Mouse (Mus musculus): ENCODE results near the gene Pxn. TPM values are rescaled to one million over a fixed set of nuclear protein-coding genes. Genes with fewer than 3 reads are reported as not detected.

Pxn gene
- polyA plus RNA-seq, 1 experiment from 2014 or later = 44.2 TPM

DNA sequence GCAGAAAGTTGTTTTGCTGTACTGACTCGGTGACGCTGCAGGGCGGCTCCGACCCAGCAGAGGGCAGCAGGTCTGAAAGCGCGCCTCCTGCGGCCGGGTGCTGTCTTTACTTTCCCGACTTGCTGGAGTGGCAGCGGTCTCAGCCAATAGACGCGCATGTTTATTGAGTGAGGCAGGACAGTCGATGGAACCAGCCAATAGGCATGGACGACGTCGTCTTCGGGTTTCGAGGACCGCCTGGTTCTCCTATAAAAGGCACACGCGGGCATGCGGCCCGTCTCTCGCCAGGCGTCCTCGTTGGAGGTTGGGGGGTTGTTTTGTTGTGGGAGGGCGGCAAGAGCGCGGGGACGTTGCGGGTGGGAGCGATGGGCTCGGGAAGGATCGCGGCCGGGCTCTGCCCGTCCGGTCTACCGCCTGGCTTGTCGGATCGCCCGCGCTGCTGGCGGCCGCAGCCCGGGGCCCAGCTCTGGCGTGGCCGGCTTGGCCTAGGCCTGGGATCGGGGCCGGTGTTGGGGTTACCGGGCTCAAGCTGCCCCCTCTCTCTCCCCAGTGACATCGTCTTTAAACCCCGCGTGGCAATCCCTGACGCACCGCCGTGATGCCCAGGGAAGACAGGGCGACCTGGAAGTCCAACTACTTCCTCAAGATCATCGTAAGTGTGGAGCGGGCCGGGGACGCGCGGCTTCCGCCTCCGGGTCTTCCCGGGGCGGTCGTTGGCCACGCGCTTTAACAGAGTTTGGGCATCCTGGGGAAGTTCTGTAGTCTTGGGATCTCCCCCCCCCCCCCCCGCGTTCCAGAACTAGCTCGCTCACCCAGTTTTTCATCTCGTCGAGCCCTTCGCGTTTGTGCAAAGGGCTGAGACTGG is 53.0 kb downstream of the Pxn start, which contains the start of gene Rplp0:
TSS of gene Rplp0 (plus strand) at position 231 of the 865 bp plus-strand sequence.
- Histone ChIP-seq H3K9ac (peak within 1 kb of the TSS; percentile 99), H3K4me1 (peaks cover 24% of the 10 kb centered on the region), H3K27me3 (no peaks in the 10 kb centered on the region), H3K27ac (peak within 1 kb of the TSS; percentile 89), H3K4me2 (peak within 1 kb of the TSS; percentile 82), H3K9me3 (no peaks in the 10 kb centered on the region), H3K4me3 (peak within 1 kb of the TSS; percentile 86), H3K36me3 (peaks cover 45% of the 10 kb centered on the region)
- ATAC-seq (ENCODE audit: insufficient number of reproducible peaks, insufficient read depth, low FRiP score, low TSS enrichment, low read depth) = peak; percentile 98
- WGBS = under 1% methylated on average over 78 of the region's 78 CpGs

DNA sequence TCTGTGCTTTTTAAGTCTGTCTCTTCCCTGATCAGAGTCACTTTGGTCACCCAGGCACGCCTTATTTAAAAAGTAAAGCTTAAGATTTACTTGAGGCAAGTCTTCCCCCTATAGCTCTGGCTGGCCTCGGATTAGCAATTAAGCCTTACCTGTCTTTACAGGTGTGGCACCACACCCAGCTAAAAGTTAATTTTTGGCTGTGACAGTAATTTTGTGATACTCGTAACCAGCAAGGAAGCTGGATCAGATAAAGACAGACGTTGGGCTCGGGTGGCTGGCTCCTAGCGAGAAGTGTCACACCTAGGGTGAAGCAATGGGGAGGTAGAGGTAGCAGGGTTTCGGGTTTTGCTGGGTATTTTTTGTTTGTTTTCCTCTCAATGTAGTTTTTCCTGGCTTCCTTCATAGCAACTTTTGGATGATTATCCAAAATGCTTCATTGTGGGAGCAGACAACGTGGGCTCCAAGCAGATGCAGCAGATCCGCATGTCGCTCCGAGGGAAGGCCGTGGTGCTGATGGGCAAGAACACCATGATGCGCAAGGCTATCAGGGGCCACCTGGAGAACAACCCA is 53.9 kb downstream of the Pxn start:
- H3K4me3 ChIP-seq = peak overlapping the region; percentile 86
- H3K36me3 ChIP-seq = peaks cover 37% of the 10 kb centered on the region
- H3K4me2 ChIP-seq = peak overlapping the region; percentile 82
- H3K9ac ChIP-seq = peak overlapping the region; percentile 99
- peaks cover 29% of the 10 kb centered on the region for H3K4me1 ChIP-seq
- H3K9me3 ChIP-seq = no peaks in the 10 kb centered on the region
- H3K27ac ChIP-seq = peak overlapping the region; percentile 89
- WGBS = 34% methylated on average over 13 of the region's 13 CpGs
- ATAC-seq (ENCODE audit: insufficient number of reproducible peaks, insufficient read depth, low FRiP score, low TSS enrichment, low read depth) = no peak
- H3K27me3 ChIP-seq = no peaks in the 10 kb centered on the region

DNA sequence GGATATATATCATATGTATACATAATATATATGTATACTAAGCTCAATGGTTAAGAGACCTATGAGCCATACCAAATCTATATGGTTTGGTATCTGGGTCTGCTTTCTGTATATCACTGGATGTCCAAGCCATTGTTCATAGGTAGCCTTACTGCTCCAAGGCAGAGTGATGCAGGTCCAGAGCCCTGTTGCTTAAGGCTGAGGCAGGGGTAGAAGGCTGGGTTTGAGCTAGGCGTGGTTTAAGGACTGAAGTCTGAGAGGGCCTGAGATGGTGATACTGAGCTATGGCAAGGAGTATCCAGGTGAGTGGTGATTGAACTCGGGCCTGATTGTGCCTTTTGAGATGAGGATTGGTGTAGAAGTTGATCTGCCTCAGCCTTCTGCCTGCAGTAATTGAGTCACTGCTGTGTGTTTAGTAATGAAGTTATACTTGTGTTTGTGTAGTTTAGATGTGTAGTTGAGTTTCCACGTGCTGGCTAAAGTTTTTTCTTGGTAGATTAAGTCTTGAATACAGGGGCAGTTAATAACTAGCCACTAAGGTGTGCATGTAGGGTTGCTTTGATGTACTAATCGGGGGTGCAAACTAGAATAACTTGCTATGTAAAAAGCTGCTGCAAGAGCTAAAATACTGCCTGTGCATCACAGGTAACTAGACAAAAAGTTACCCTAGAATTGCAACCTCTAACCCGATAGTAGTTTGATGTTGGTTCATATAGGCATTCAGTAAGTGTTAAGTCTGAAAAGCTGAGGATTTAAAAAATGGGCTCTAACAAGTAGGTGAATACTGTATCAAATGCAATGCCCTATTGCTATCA is 57.5 kb downstream of the Pxn start:
- ATAC-seq (ENCODE audit: insufficient number of reproducible peaks, insufficient read depth, low FRiP score, low TSS enrichment, low read depth) = no peak
- Histone ChIP-seq H3K27me3 (no peaks in the 10 kb centered on the region), H3K4me3 (no peak overlapping the region), H3K4me2 (peak overlapping the region; percentile 83), H3K36me3 (peaks cover 43% of the 10 kb centered on the region), H3K27ac (no peak overlapping the region), H3K9ac (no peak overlapping the region; the same call in 1 of the 2 replicates), H3K4me1 (peaks cover 55% of the 10 kb centered on the region), H3K9me3 (no peaks in the 10 kb centered on the region)
- WGBS = 44% methylated on average over 5 of the region's 5 CpGs

DNA sequence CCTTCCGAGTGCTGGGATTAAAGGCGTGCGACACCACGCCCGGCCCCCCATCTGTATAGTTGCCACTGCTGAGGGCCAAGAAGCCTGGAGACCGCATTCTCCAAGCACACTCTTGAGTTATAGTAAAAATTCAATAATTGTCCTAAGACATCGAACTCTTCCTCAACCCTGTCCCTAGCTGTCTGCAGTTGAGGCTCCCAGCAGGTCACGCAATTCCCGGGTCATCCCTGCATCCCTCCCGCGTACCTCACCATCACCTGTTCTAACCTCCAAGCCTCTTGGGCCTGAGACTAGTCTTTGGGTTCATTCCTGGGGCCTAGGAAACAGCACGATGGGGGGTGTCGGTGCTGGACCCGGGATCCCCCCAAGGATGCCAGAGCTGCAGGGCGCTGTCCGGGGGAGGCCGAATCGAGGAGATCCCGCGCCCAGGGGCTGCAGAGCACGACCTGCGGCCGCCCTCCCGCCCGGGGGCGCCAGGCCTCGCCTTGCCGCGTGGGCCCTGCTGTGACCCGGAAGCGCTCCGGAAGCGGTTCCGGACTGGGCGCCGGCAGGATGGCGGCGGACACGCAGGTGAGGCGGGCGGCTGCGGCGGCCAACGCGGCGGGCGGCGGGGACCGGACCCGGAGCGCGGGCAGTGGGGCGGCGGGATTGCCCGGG is 58.4 kb downstream of the Pxn start, which contains the start of gene Gcn1l1:
TSS of gene Gcn1l1 (plus strand) at position 518 of the 657 bp plus-strand sequence.
- Histone ChIP-seq H3K27me3 (no peaks in the 10 kb centered on the region), H3K4me2 (peak within 1 kb of the TSS; percentile 83), H3K4me3 (peak within 1 kb of the TSS; percentile 96), H3K27ac (peak within 1 kb of the TSS; percentile 74), H3K4me1 (peaks cover 61% of the 10 kb centered on the region), H3K36me3 (peaks cover 43% of the 10 kb centered on the region), H3K9me3 (no peaks in the 10 kb centered on the region), H3K9ac (peak within 1 kb of the TSS; percentile 98)
- 1% methylated on average over 55 of the region's 55 CpGs for WGBS
- peak; percentile 77 for ATAC-seq (ENCODE audit: insufficient number of reproducible peaks, insufficient read depth, low FRiP score, low TSS enrichment, low read depth)

DNA sequence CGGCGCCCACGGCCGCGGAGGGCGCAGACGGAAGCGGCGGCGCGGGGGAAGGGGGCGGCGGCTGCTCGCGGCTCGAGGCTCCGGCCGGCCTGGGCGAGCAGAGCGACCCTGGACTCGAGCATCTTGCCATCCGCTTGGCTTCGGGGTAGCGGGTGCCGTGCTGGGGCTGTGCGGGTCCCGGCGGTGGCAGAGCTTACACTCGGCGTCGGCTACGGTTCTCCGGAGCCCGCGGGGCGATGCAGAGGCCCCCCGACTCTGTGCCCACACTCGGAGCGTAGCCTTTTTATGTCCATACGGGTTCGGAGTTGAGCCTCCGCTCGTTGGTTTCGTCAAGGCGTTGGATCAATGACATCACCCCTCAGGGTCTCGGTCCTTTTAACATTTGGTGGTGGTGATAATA is 58.9 kb downstream of the Pxn start:
- Histone ChIP-seq H3K4me1 (peaks cover 57% of the 10 kb centered on the region), H3K9ac (peak overlapping the region; percentile 98), H3K36me3 (peaks cover 42% of the 10 kb centered on the region), H3K9me3 (no peaks in the 10 kb centered on the region), H3K27me3 (no peaks in the 10 kb centered on the region), H3K4me2 (peak overlapping the region; percentile 83), H3K27ac (peak overlapping the region; percentile 74), H3K4me3 (peak overlapping the region; percentile 96)
- under 1% methylated on average over 43 of the region's 46 CpGs for WGBS
- no peak for ATAC-seq (ENCODE audit: insufficient number of reproducible peaks, insufficient read depth, low FRiP score, low TSS enrichment, low read depth)

DNA sequence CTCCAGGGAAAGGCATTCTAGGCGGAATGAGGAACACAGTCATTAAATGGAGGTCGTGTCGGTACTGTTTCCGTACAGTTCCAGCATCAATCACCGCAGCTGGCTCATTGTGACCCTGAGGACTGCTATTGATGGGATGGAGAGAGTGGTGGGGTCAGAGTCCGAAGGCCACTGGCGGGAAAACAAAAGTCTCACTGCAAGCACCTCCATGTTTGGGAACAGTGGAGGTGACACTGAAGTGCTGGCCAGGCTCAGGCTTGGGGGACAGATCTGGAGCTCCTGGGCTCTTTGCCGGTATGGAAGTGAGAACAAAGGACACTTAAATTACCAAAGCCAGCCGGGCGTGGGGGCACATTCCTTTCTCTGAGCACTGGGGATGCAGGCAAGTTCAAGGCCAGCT is 62.2 kb downstream of the Pxn start:
- H3K9me3 ChIP-seq = no peaks in the 10 kb centered on the region
- H3K4me1 ChIP-seq = peaks cover 46% of the 10 kb centered on the region
- H3K4me2 ChIP-seq = no peak overlapping the region
- H3K27me3 ChIP-seq = no peaks in the 10 kb centered on the region
- 54% methylated on average over 10 of the region's 10 CpGs for WGBS
- no peak overlapping the region for H3K4me3 ChIP-seq
- H3K27ac ChIP-seq = no peak overlapping the region
- no peak for ATAC-seq (ENCODE audit: insufficient number of reproducible peaks, insufficient read depth, low FRiP score, low TSS enrichment, low read depth)
- H3K36me3 ChIP-seq = peaks cover 34% of the 10 kb centered on the region
- no peak overlapping the region for H3K9ac ChIP-seq

DNA sequence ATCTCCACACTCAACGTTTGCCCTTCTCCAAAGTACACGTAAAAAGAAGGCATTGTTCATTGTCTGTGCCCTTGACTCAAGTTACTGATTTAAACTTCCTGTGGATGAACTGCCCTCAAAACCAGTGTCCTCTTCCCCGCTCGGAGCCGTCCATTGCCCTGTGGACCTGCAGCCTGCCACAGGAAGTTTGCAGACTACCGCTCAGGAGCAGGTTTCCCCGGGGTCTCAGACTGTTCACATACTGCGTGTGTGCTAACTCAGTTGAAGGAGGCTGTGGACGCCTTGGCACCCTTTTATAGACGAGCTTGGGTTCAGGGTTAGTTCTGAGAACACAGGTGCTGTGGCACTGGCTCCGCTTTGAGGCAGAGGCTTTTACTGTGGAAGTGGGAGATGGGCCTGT is 62.8 kb downstream of the Pxn start:
- WGBS = 49% methylated on average over 11 of the region's 11 CpGs

DNA sequence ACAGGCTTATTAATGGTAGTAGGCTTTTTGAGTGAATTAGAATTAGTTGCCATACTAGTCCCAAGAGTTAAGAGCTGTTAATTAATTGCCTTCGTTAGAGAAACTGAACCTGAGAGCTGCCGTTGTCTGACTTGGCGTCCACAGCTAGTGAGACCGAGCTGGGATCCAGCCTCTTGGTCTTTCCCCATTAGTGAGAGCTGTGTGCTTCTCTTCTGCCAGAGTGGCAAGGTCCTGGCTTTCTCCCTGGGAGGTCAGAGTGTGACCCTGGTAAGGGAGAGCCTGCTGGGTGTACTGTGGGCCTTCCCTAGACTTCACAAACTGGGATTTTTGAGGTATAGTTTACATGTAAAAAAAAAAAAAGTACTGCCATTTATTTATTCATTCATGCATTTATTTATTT is 63.2 kb downstream of the Pxn start:
- Histone ChIP-seq H3K9me3 (no peaks in the 10 kb centered on the region), H3K27ac (0 out of 2 replicates have a peak overlapping the region, but pooled peaks have one; percentile 16), H3K36me3 (peaks cover 41% of the 10 kb centered on the region), H3K27me3 (no peaks in the 10 kb centered on the region), H3K4me2 (no peak overlapping the region), H3K4me1 (peaks cover 43% of the 10 kb centered on the region), H3K4me3 (no peak overlapping the region), H3K9ac (no peak overlapping the region)
- ATAC-seq (ENCODE audit: insufficient number of reproducible peaks, insufficient read depth, low FRiP score, low TSS enrichment, low read depth) = no peak
- WGBS = 81% methylated on average over 4 of the region's 4 CpGs

More for the DNA sequence above, 62.8 kb downstream of the Pxn start:
- H3K36me3 ChIP-seq = peaks cover 37% of the 10 kb centered on the region
- no peak overlapping the region for H3K9ac ChIP-seq
- no peak overlapping the region for H3K4me2 ChIP-seq
- no peaks in the 10 kb centered on the region for H3K27me3 ChIP-seq
- no peak overlapping the region for H3K4me3 ChIP-seq
- H3K27ac ChIP-seq = 0 out of 2 replicates have a peak overlapping the region, but pooled peaks have one; percentile 16
- H3K9me3 ChIP-seq = no peaks in the 10 kb centered on the region
- ATAC-seq (ENCODE audit: insufficient number of reproducible peaks, insufficient read depth, low FRiP score, low TSS enrichment, low read depth) = no peak
- H3K4me1 ChIP-seq = peaks cover 46% of the 10 kb centered on the region

DNA sequence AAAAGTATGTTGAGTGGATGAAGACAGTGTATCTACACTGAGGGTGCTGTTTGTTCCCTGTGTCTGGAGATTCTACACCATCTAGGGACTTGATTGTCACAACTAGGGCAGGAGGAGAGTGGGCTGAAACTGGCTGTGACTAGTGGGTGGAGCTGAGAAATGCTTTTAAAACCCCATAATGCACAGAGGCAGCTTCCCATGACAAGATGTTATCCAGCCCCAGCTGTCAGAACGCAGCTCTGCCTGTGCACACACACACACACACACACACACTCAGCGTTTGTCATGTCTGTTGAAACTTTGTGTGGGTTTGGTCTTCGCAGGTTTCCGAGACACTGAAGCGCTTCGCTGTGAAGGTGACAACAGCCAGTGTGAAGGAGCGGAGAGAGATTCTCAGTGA is 64.6 kb downstream of the Pxn start:
- H3K4me1 ChIP-seq = peaks cover 37% of the 10 kb centered on the region
- no peak overlapping the region for H3K4me2 ChIP-seq
- H3K27ac ChIP-seq = no peak overlapping the region
- H3K27me3 ChIP-seq = no peaks in the 10 kb centered on the region
- H3K4me3 ChIP-seq = no peak overlapping the region
- H3K9me3 ChIP-seq = no peaks in the 10 kb centered on the region
- ATAC-seq (ENCODE audit: insufficient number of reproducible peaks, insufficient read depth, low FRiP score, low TSS enrichment, low read depth) = no peak
- peaks cover 54% of the 10 kb centered on the region for H3K36me3 ChIP-seq
- 97% methylated on average over 7 of the region's 7 CpGs for WGBS
- H3K9ac ChIP-seq = no peak overlapping the region

DNA sequence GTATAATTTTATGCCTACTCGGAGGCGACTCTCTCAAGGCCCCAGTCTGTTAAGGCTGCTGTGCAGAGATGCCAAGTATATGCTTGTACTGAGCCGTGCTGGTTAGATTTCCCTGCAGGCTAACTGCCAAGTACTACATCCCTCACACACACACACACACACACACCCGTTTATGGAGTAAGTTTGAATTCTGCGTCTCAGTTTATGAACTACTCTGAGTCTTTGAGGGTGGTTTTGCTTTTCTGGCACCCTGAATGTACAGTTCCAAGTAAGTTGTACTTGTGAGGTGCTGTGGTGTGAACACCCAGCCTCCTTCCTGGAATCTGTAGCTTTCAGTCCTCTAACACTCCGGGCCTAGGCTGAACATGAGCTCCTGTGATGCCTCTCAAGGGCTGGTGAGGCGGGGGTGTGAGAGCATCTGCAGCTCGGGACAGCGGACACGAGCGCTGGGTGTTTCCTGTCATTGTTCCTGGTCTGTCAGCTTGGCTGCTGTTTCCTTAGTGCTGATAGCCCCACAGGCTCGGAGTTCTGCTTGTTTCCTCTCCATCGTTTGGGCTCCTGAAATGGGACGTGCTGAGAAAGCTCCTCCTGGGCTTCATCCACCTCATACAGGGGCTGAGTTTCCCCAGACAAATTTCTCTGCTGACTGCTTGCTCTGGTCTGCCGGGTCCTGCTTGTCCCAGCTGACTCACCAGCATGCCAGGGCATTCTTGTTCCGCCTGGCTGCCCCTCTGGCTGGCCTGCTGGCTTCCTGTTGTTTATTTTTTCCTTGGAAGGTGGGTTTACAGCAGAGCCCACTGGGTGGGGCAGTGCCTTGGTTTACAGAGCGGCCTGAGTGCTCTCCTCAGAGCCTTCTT is 66.4 kb downstream of the Pxn start:
- H3K36me3 ChIP-seq = peaks cover 65% of the 10 kb centered on the region
- WGBS = 56% methylated on average over 17 of the region's 17 CpGs
- H3K27ac ChIP-seq = peak overlapping the region; percentile 73
- H3K4me2 ChIP-seq = no peak overlapping the region
- no peak overlapping the region for H3K4me3 ChIP-seq
- H3K9me3 ChIP-seq = no peaks in the 10 kb centered on the region
- no peaks in the 10 kb centered on the region for H3K27me3 ChIP-seq
- 0 out of 2 replicates have a peak overlapping the region, but pooled peaks have one; percentile 21 for H3K9ac ChIP-seq
- no peak for ATAC-seq (ENCODE audit: insufficient number of reproducible peaks, insufficient read depth, low FRiP score, low TSS enrichment, low read depth)
- H3K4me1 ChIP-seq = peaks cover 24% of the 10 kb centered on the region

Measured in embryonic facial prominence, embryonic 13.5 days (tissue).